Mouse (Mus musculus): Measurements from ENCODE around the gene Zfp536.
"Not testable (repeated sequence)": the region's sequence is repeated elsewhere in the genome, so short reads cannot be mapped to it uniquely, and the experiment has no call there.

Gene Zfp536

DNA sequence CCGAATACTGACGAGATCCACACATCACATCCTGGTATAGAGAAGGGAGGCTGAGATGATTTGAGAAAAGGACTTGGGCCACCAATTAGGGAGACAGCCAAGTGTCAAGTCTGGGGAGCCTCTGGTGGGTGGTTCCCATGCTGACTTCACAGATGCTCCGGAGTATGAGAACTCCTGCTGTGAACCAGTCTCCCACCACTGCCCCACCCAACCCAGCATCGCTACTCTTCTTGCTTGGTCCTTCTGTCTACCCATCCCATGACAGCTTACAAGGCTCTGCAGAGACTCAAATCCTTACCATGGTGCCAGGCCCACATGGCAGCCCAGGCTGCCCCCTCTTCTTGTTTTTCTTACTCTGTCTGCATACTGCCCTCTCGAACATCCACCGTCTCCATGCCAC, 165.5 kb downstream of the Zfp536 start:
- DNase-seq (ENCODE audit: low read depth, low spot score): no peak

DNA sequence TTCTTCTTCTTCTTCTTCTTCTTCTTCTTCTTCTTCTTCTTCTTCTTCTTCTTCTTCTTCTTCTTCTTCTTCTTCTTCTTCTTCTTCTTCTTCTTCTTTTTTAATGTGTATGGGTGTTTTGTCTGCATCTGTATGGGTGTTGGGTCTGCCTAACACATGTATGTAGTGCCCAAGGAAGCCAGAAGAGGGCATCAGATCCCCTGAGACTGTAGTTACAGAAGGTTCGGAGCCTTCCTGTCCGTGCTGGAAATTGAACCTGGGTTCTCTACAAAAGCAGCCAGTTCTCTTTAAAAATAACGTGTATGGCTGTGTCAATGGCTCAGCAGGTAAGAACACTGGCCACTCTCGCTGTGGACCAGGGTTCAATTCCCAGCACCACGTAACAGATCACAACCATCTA, 167.0 kb downstream of the Zfp536 start:
- DNase-seq (ENCODE audit: low read depth, low spot score): no peak

DNA sequence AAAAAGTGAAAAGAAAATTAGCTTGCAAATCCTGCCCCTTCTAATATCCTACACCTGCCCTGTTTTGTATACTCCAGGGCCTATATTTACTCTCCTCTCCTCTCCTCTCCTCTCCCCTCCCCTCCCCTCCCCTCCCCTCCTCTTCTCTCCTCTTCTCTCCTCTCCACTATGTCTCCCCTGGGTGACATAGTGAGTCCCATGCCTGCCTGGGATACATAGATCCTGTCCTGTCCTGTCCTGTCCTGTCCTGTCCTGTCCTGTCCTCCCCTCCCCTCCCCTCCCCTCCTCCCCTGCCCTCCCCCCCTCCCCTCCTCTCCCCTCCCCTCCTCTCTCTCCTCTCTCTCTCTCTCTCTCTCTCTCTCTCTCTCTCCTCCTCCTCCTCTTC, 169.9 kb downstream of the Zfp536 start:
- not testable (repeated sequence) for DNase-seq (ENCODE audit: low read depth, low spot score)

DNA sequence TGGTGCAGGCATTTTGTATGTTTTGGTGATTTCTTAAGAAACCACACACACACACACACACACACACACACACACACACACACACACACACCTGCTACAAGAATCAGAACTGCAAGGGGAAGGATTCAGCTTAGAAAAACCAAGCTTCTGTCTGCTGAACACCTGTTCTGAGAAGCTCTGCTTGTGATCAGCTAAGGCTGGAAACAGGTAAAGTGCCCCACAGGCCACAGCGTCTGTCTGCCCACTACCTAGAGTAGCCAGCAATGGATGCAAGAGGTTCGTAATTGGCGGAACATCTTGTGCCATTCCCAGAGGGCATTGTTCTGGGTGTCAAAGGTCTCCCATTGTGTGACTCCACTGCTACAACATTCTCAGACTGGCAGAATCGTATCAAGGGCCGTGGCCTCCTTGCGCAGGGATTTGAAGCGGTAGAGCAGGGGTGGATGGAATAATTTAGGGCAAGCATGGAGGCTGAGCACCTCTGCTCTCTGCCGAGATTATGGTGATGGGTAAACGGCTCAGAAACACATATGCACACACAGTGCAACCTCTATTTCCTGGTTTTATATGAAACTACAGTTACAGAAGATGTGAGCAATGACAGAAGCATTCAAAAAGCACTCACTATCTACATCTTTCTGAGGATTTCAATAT, 170.4 kb downstream of the Zfp536 start:
- no peak for DNase-seq (ENCODE audit: low read depth, low spot score)

DNA sequence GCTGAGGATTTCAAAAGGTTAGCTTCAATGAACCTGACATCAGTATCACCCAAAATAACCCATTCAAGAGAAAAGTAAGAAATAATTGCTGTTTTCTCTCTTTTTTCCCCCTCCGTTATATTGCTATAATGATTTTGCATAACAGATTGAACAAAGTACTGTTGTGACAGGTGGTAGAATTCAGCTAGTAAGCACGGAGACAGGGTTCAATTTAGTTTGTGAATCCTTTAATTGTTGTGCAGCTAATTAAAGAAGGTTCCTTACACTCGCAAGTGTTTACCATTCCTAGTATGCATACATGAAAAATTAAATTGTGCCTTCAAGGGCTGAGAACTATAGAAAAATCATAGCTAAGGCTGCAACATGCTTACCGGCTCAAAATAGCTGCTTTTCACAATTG, 173.1 kb downstream of the Zfp536 start:
- no peak for DNase-seq (ENCODE audit: low read depth, low spot score)

DNA sequence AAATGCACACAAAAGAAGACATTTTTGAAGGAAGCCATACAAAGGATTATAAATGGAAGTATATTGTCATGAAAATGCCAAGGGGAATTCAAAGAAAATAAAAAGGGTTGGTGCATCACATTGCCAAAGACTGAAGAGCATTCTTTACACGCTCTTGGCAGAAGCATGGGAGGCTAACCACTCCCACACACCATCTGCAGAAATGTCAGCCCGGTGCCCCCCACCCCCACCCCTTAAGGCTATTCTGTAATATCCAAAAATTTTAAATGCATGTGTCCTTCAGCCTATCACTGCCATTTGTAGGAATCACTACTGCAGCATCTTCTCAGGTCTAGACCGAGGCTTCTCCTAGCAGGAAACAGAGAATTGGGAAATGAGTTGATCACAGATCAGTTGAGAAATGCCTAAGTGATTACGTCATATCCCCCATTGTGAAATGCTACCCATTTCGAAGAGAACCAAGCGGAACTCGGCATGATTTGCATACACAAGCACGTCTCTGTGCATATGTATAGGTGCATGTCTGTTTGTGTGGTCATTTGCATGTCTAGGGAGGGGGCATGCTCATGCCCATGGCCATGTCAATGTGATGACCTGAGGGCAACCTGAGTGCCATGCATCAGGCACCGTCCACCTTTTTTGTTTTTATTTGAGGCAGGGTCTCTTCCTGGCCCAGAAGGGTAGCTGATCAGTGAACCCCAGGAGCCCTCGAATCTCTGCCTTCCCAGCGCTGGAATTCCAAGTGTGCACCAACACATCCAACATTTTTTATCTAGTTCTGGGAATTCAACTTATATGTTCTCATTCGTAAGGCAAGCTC, 179.0 kb downstream of the Zfp536 start:
- DNase-seq (ENCODE audit: low read depth, low spot score): no peak

DNA sequence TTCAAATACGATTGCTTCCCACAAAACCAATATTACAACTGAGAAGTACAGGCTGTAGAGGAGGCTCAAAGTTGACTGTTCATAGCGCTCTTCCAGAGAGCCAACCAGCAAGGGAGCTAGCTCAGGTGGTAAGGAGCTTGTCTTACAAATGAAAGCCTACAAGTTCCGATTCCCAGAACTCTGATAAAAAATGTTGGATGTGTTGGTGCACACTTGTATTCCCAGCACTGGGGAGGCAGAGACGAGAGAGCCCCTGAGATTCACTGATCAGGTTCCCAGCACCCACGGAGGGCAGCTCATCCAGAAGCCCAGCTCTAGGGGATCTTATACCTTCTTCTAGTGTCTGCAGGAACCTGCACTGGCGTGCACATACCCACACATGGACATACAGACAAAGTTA, 179.9 kb downstream of the Zfp536 start:
- no peak for DNase-seq (ENCODE audit: low read depth, low spot score)

DNA sequence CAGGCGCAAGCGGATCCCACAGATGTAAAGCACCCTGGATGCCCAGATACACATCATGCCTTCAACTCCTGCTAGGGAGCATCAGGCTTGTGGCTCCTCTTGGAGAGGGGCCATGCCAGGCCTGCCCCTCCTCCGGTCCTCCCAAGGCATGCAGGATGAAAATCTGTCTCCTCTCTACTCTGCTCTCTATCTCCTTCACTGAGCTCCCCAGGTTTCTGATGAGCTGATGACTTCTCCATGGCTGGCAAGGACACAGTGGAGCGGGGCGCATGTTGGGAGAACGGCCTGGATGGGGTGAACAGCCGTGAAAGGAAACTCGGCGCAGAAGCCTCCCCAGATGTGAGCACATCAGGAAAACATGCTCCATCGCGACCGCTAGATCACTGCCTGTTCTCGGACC, 186.7 kb downstream of the Zfp536 start:
- no peak for DNase-seq (ENCODE audit: low read depth, low spot score)

DNA sequence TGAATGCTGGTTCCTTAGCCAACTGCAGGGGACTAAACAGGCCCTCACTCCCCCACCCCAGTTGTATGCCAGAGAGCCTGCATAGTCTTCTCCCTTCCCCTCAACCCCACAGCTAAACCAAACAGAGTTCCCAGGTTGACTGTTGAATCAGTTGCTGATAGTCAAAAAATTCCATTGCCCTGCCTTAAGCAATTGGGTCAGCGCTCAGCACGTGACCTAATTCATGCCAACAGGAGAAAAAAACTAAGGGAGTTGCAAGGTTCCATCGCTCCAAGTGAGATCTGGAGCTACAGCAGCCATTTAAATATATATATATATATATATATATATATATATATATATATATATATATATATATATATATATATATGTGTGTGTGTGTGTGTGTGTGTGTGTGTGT, 192.2 kb downstream of the Zfp536 start:
- no peak for DNase-seq (ENCODE audit: low read depth, low spot score)

DNA sequence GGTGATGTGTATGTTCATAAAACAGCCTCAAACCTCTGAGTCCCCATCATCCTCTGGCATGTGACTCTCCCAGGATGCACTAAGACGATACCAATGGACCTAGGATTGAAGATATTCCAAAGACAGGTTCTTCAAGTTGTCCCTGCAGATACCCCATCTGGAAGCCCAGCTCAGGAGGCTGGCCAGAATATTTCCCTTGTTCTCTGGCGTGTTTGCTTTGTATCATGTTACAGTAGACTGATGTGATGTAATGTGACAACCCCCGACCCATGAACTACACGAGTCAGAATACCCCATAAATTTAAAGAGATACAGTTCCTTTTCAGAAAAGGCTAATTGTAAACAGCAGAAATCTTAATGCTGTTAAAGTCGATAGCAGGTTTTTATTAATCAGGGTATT, 192.9 kb downstream of the Zfp536 start:
- DNase-seq (ENCODE audit: low read depth, low spot score): no peak

DNA sequence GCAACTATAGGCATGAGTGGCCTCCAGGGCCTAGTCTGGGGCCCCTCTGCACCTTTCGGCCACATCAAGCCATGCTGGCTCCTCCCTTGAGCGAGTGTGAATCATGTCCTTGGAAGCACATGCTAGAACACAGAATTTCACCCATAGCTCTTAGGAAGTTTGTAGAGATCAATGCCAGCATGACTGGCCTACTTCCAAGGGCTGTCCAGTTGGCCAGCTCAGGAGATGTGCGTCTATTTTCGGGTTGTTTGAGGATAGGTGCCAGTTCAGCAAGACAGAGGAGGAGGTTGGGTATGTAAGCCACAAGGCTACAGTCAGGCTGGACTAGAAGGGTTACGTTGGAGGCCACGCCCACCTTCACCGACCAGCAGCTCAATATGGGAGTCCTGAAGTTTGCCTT, 201.4 kb downstream of the Zfp536 start:
- no peak for DNase-seq (ENCODE audit: low read depth, low spot score)

DNA sequence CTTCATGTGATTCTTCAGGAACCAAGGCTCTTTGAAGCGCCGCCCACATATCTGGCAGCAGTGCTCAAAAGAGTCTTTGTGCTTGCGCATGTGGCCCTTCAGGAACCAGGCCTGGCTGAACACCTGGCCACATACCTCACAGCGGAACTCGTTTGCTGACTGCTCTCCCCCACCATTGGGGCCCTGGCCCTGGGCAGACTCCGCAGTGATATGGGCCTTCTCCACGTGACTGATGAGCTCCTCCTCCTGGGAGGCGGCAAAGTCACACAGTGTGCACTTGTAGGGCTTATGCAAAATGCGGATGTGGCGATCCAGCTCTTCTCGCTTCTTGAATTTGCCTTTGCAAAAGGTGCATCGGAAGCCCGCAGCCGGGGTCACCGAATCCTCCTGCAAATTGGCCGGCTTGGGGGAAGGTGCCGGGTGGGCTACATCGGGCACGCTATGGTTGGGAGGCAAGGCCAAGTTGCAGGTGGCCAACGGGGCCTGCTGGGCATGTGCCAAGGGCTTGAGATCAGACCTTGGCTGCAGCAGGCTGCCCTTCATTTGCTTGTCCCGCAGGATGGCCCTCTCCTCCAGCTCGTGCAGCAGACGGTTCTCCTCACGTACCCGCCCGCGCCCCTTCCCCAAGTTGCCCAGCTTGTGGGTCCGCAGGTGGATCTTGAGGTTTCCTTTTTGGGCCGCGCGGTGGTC, 204.5 kb downstream of the Zfp536 start:
- no peak for DNase-seq (ENCODE audit: low read depth, low spot score)

DNA sequence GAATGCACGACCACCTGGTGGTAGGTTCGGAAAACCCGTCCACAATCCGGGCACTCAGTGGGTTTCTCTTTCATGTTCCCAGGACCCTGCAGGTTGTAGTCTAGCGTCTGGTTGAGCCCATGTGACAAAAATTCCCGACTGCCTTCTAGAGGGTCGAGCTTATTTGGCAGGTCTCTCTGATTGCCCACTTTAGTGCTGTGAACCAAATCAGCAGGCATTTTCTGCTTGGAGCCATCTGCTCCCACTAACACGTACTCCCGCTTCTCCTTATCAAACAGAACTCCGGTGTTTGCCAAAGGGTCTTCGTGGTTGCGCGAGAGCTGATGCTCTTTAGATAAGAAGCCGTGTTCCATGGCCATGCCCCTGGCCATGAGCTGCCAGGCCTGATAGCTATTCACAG, 205.4 kb downstream of the Zfp536 start:
- no peak for DNase-seq (ENCODE audit: low read depth, low spot score)

DNA sequence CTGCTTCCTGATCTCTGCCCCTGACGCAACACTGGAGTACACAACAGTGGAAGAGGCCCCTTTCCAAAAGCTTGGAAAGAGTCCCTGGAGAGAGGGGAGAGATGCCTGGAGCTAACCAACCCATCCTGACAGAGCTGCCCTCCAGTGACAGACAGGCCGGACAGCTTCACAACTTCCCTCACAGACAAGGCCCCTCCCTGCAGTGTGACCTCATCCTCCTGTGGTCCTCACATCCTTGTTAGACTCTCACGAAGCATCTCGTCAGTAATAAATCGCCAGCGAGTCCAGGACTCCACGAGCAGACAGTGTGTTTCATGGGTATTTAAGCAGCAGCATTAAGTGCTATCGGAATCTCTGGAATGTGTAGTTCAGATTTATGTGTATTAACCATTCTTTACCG, 207.4 kb downstream of the Zfp536 start:
- peak; percentile 59 for DNase-seq (ENCODE audit: low read depth, low spot score)

DNA sequence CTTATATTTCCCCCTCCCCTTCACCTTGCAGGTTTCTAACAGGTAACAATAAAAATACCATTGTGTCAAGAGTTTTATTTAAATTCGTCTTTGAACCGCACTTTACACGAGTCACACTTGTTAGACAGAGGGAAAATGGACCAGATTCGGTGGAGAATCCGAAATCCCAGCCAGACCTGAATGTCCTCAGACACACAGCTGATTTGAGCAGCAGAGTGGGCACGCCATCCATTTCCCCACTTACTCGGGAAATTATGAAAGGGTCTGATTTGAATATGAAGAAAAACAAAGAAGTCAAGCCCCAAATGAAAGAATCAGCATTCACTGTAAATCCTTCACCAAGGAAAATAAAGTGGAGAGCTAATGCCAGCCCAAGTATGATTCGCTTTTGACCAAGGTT, 208.1 kb downstream of the Zfp536 start:
- DNase-seq (ENCODE audit: low read depth, low spot score): no peak

DNA sequence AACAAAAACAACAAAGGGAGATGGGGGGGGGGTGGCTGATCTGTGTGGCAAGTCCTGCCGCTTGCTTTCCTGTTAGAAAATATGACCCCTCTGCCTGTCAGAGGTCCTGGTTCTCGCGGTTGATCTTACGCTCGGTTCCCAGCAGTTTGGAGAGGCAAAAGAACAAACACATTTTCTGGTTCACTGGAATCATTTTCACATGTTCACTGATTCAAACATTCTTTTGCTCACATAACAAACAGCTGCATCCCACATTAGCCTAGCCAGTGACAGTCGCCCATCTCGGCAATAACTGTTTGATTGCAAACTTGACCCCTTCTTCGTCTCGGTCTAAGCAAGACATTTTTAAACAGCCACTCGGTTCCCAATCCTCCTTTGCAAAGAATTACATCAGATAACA, 208.8 kb downstream of the Zfp536 start:
- no peak for DNase-seq (ENCODE audit: low read depth, low spot score)

DNA sequence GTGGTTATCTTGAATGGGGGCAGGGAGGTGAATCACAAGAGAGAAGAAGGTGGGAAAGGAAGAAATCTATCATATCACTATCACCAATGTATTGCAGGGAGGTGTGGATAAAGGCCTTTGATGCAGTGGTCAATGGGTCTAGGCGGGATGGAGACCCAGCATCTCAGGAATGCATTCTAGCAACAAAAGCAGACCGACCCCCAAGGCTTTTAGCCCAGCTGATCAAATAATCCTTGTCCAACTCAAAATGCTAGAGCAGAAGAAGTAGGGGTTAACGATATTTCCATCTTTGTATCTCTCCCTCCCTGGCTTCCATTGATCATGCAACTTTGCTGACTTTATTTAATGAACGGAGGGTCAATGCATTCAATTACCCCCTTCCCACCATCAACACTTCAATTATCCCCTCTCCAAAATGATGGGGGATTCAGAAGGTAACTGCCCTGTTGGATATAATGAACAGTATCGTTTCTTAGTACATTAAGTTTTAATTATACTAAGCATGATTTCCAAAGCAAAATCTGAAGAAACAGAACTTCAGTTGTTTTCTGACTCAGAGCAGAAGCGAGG, 209.5 kb downstream of the Zfp536 start:
- DNase-seq (ENCODE audit: low read depth, low spot score): no peak

DNA sequence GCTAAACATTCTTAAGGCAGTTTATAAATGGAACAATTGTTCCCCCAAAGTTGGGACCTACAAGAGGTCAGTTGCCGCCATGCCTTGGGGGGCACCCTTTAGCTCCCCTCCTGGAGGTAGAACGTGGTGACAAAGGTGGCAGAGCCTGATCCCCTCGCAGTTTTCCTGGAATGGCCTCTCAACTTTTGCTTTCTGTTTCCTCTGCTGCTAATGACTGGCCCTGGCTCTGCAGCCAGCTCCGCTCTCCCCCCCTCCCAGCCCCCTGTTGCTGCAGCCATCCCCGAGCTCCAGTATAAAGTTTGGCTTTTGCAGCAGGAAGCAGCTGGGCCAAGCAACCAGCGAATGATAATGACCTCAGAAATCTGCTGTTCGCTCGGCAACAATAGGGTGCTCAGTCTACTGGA, 210.3 kb downstream of the Zfp536 start:
- peak; percentile 36 for DNase-seq (ENCODE audit: low read depth, low spot score)

DNA sequence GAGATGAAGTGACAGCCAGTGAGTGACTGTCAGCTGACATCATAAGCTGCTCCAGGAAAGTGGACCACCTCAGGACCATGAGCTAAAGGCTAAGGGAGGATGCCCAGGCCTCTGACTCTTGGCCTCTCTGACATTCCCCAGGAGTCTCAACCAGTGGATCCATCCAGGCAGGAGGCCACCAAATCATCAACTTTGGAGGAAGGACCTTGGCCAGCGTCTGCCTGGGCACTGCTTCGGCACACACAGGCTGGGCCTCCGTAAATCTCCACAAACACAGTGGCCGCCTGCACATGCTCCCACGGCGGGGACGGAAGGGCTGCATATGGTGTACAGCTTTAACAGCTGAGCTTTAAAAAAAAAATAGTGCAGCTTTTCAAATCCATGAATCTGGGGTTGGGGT, 210.9 kb downstream of the Zfp536 start:
- DNase-seq (ENCODE audit: low read depth, low spot score): no peak

DNA sequence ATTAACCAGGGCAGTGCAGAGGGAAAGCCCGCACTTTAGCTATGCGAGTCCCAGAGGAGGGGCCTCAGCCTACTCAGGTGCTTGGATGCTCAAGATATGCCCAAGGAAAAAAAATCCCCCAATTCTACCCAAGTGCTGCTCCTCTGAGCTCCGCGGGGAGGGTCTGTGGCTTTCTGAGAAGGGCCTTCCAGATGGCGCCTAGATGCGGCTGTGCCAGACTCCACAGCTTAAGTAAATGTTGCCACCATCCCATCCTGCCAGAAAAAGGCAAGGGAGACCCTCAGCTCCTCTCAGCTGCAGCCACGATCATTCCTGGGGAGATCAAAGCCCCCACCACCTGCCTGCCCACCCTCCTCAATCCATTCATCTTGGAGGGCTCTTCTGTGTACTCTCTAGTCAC, 212.9 kb downstream of the Zfp536 start:
- no peak for DNase-seq (ENCODE audit: low read depth, low spot score)

DNA sequence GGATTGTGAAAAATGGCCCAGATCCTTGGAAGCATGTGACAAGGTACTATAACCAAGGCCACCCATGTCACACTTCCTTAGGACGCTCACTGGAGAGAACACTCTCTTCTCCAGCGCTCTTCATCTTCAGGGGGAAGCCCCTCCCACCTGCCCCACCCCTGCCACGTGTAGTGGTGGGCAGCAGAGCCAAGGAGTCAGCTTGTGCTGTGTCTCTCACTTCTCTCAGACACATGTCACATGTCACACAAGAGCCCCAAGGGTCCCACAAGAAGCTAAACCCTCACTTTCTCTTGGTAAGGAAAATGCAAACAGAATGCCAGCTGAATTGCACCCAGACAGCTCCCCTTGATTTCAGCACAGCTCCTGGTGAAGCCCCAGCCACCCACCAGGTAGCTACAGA, 213.6 kb downstream of the Zfp536 start:
- DNase-seq (ENCODE audit: low read depth, low spot score): no peak

DNA sequence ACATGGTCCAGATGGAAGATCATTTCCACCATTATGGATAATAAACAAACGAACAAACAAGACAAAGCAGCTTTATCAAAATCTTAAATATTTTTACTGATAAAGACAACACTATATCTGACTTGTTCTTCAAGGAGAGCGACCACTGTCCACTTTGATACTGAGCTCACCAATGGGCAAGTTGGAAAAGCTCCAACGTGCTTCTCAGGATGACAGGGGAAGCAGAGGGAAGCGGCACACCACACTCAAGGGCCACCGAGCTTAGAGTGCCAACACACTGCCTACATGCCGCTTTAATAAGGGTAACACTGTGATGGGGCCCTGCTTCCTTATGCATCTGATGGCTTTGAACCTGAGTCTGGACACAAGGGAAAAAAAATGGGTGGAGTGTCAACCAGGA, 214.1 kb downstream of the Zfp536 start:
- DNase-seq (ENCODE audit: low read depth, low spot score): no peak

DNA sequence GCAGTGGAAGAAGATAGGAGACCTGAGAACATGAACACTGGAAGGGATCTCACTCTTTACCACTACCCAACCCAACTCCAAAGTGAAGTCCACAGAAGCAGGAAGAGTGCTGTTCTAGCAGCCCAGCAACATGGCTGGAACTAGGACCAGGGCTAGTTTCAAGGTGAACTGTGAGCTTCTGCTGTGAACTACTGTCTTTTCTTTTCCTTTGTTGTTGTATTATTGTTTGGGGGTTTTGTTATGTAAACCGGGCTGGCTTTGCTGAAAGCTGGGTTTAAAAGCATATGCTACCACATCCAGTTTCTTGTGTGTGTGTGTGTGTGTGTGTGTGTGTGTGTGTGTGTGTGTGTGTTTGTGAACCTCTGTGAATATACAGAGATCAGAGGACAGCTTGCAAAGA, 216.6 kb downstream of the Zfp536 start:
- DNase-seq (ENCODE audit: low read depth, low spot score): no peak

All from embryo, embryonic 11.5 days (tissue).